Mouse (Mus musculus): ENCODE data around the gene Prrc2b. TPM values are rescaled to one million over a fixed set of nuclear protein-coding genes. Genes with fewer than 3 reads are reported as not detected.

The Prrc2b gene
- total and polyA plus RNA-seq, 2 experiments from 2014 or later, result 19.5 to 66.5 TPM

DNA sequence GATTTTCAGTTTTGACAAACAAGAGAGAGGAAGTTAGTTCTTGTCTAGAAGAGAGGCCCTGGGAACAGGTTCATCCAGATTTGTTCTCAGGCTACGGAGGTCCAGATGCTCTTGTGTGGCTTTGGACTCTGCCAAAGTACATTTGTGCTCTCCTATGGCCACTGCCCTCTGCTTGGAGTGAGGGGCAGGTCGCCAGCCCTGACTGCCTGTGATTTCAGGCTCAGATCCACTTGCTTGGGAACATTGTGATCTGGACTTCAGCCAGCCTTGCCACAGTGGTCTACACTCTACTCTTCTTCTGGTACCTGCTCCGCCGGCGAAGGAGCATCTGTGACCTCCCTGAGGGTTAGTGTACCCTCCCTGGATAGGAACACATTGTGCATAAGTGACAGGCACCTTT, 101.8 kb downstream of the Prrc2b start:
- no peaks in the 10 kb centered on the region for H3K4me1 ChIP-seq (ENCODE audit: control insufficient read depth, insufficient read depth)
- WGBS, result 85% methylated on average over 5 of the region's 5 CpGs
- DNase-seq (ENCODE audit: low spot score), result no peak

DNA sequence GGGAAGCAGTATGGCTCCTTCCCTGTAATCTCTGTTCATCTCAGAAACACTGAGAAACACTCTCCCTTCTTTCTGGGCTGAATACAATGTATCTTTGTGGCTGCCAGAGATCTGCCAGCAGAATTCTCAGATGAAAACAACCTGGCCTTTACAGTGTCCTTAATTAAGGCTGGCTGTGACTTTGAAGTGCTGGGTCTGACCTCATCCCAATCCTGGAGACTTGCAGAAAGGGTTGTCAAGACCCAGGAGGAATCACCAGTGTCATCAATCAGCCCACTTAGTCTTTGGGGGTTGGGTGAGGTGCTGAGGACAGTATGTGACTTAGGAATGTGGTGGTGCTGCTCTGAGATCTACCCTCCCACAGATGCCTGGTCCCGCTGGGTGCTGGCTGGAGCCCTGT, 102.5 kb downstream of the Prrc2b start:
- Histone ChIP-seq H3K9ac (replicated peaks; ENCODE audit: low read depth, low read length) (no peak overlapping the region), H3K4me1 (ENCODE audit: control insufficient read depth, insufficient read depth) (no peaks in the 10 kb centered on the region), H3K9me3 (replicated peaks; ENCODE audit: control insufficient read depth, low read length) (no peaks in the 10 kb centered on the region), H3K27me3 (ENCODE audit: control insufficient read depth, insufficient read depth, low read length) (no peaks in the 10 kb centered on the region), H3K4me3 (ENCODE audit: low read depth, low read length) (no peak overlapping the region), H3K4me2 (ENCODE audit: low read depth, low read length) (no peak overlapping the region), H3K27ac (ENCODE audit: low read depth) (no peak overlapping the region), H3K36me3 (replicated peaks; ENCODE audit: control insufficient read depth, insufficient read depth, low read length) (peaks cover 62% of the 10 kb centered on the region)
- WGBS, result 53% methylated on average over 1 of the region's 1 CpGs
- DNase-seq (ENCODE audit: low spot score), result no peak
- no peak for TF ChIP-seq CTCF (IDR thresholded peaks at IDR 0.05; ENCODE audit: low read depth)
- no peak for TF ChIP-seq EP300 (IDR thresholded peaks at IDR 0.05; ENCODE audit: low read depth)
- no peak for ATAC-seq (ENCODE audit: insufficient read depth, low read depth)

More for the DNA sequence above, 101.8 kb downstream of the Prrc2b start:
- H3K9me3 ChIP-seq (replicated peaks; ENCODE audit: control insufficient read depth, low read length), result no peaks in the 10 kb centered on the region
- H3K9ac ChIP-seq (replicated peaks; ENCODE audit: low read depth, low read length), result no peak overlapping the region
- TF ChIP-seq CTCF (IDR thresholded peaks at IDR 0.05; ENCODE audit: low read depth), result no peak
- TF ChIP-seq EP300 (IDR thresholded peaks at IDR 0.05; ENCODE audit: low read depth), result no peak
- peaks cover 63% of the 10 kb centered on the region for H3K36me3 ChIP-seq (replicated peaks; ENCODE audit: control insufficient read depth, insufficient read depth, low read length)
- H3K4me2 ChIP-seq (ENCODE audit: low read depth, low read length), result no peak overlapping the region
- H3K27me3 ChIP-seq (ENCODE audit: control insufficient read depth, insufficient read depth, low read length), result no peaks in the 10 kb centered on the region
- ATAC-seq (ENCODE audit: insufficient read depth, low read depth), result no peak
- no peak overlapping the region for H3K4me3 ChIP-seq (ENCODE audit: low read depth, low read length)
- H3K27ac ChIP-seq (ENCODE audit: low read depth), result no peak overlapping the region

DNA sequence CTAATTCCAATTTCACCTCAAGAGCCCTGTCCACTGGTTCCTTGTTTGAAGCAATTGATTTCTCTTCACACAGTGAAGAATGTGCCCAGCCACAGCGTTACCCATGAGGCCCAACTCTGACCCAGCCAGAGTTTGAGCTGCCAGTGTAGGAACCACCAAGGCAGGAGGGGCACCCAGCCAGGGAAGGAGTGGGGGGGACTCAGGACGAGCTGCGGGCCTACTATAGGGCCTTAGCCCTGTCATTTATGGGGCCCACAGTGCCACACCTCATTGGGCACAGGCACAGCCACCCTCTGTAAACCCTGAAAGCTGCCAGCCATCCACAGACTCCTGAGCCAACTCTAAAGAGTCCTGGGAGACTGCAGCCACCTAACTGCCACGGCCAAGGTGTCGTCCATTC, 103.7 kb downstream of the Prrc2b start:
- Histone ChIP-seq H3K36me3 (replicated peaks; ENCODE audit: control insufficient read depth, insufficient read depth, low read length) (peaks cover 55% of the 10 kb centered on the region), H3K9ac (replicated peaks; ENCODE audit: low read depth, low read length) (no peak overlapping the region), H3K4me1 (ENCODE audit: control insufficient read depth, insufficient read depth) (peaks cover 7% of the 10 kb centered on the region), H3K9me3 (replicated peaks; ENCODE audit: control insufficient read depth, low read length) (no peaks in the 10 kb centered on the region), H3K4me2 (ENCODE audit: low read depth, low read length) (no peak overlapping the region), H3K4me3 (ENCODE audit: low read depth, low read length) (no peak overlapping the region), H3K27me3 (ENCODE audit: control insufficient read depth, insufficient read depth, low read length) (no peaks in the 10 kb centered on the region), H3K27ac (ENCODE audit: low read depth) (no peak overlapping the region)
- ATAC-seq (ENCODE audit: insufficient read depth, low read depth) (no peak), DNase-seq (ENCODE audit: low spot score) (no peak)
- 82% methylated on average over 5 of the region's 5 CpGs for WGBS
- no peak for TF ChIP-seq EP300 (IDR thresholded peaks at IDR 0.05; ENCODE audit: low read depth)
- no peak for TF ChIP-seq CTCF (IDR thresholded peaks at IDR 0.05; ENCODE audit: low read depth)

DNA sequence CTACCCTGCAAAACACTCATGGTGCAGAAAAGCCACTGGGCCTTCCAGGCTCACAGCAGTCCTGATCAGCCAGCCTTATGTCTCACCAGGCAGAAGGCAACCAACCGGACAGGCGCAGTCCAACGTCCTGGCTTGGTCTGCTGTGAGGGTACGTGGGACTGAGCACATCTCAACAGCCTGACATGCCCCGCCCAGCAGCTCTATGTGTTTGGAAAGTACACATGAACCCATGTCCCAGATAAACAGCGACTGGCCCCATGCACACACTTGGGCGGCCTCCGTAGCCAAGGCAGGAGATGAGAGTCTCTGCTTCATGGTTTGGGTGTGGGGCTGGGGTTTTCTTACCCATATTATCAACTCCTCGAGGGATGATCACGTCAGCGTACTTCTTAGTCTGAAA, 105.4 kb downstream of the Prrc2b start:
- DNase-seq (ENCODE audit: low spot score), result no peak
- H3K27ac ChIP-seq (ENCODE audit: low read depth), result no peak overlapping the region
- ATAC-seq (ENCODE audit: insufficient read depth, low read depth), result no peak
- peaks cover 51% of the 10 kb centered on the region for H3K36me3 ChIP-seq (replicated peaks; ENCODE audit: control insufficient read depth, insufficient read depth, low read length)
- no peaks in the 10 kb centered on the region for H3K9me3 ChIP-seq (replicated peaks; ENCODE audit: control insufficient read depth, low read length)
- peaks cover 7% of the 10 kb centered on the region for H3K4me1 ChIP-seq (ENCODE audit: control insufficient read depth, insufficient read depth)
- WGBS, result 90% methylated on average over 11 of the region's 11 CpGs
- no peak overlapping the region for H3K4me2 ChIP-seq (ENCODE audit: low read depth, low read length)
- H3K4me3 ChIP-seq (ENCODE audit: low read depth, low read length), result no peak overlapping the region
- TF ChIP-seq CTCF (IDR thresholded peaks at IDR 0.05; ENCODE audit: low read depth) (no peak), EP300 (IDR thresholded peaks at IDR 0.05; ENCODE audit: low read depth) (no peak)
- H3K9ac ChIP-seq (replicated peaks; ENCODE audit: low read depth, low read length), result no peak overlapping the region
- H3K27me3 ChIP-seq (ENCODE audit: control insufficient read depth, insufficient read depth, low read length), result no peaks in the 10 kb centered on the region

DNA sequence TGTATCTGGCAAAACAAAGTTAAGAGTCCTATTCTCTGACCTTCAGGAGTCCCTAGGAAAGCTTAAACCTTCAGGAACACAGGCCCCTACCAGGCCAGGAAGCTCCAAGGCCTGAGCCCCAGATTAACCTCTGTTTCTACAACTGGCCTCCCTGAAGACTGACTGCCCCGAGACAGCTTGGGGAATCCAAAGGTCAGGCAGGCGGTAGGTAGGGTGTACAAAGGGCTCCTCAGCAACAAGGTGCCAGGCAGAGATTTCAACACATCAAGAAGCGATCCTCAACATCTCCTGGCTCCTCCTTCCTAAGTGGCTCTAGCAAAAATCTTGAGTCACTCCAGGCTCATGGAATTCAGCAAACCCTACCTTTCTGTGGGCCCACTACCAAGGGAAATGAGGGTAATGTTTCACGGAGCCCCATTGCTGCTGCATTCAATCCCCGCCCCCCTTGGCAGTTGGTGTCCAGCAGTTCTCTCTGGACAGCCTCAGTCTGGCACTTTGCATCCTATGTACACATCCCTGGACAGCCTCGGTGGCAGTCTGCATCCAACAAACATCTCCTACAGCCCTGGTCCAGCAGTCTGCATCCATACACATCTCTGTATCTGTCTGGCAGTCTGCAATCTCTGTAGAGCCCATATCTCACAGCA, 108.1 kb downstream of the Prrc2b start:
- no peak overlapping the region; the same call in 1 of the 2 replicates for H3K27ac ChIP-seq (ENCODE audit: low read depth)
- peak overlapping the region; percentile 95 for H3K4me3 ChIP-seq (ENCODE audit: low read depth, low read length)
- DNase-seq (ENCODE audit: low spot score) (no peak), ATAC-seq (ENCODE audit: insufficient read depth, low read depth) (no peak)
- H3K9ac ChIP-seq (replicated peaks; ENCODE audit: low read depth, low read length), result peak overlapping the region; percentile 81
- H3K27me3 ChIP-seq (ENCODE audit: control insufficient read depth, insufficient read depth, low read length), result no peaks in the 10 kb centered on the region
- no peak for TF ChIP-seq EP300 (IDR thresholded peaks at IDR 0.05; ENCODE audit: low read depth)
- no peak for TF ChIP-seq CTCF (IDR thresholded peaks at IDR 0.05; ENCODE audit: low read depth)
- peaks cover 7% of the 10 kb centered on the region for H3K4me1 ChIP-seq (ENCODE audit: control insufficient read depth, insufficient read depth)
- peaks cover 33% of the 10 kb centered on the region for H3K36me3 ChIP-seq (replicated peaks; ENCODE audit: control insufficient read depth, insufficient read depth, low read length)
- 49% methylated on average over 6 of the region's 6 CpGs for WGBS
- H3K9me3 ChIP-seq (replicated peaks; ENCODE audit: control insufficient read depth, low read length), result no peaks in the 10 kb centered on the region
- peak overlapping the region; percentile 86 for H3K4me2 ChIP-seq (ENCODE audit: low read depth, low read length)
